Mouse (Mus musculus) gastrocnemius, postnatal 10 days (tissue): ENCODE data around the gene 1700067P10Rik. TPM values are rescaled to one million over a fixed set of nuclear protein-coding genes. Genes with fewer than 3 reads are reported as not detected.
A peak's percentile ranks its signal among the peaks of the same experiment; 100 is the strongest.

Source experiments
- DNase-seq: peaks from one replicate; pipeline ENCODE4 v3.0.0; 2021; ENCODE audit warnings: mixed read lengths
- long read RNA-seq, 2 experiments: library from polyadenylated mRNA; stranded (forward); transcript quantifications; one replicate each; pipeline ENCODE4 v2.0.0; 2021
- total RNA-seq, 2 experiments: library from RNA; stranded (reverse); gene quantifications; 2 replicates each; pipeline ENCODE4 v1.2.3; 2021

The 1700067P10Rik gene
- total RNA-seq: not detected
- long read RNA-seq, experiment 1: 0 reads
- long read RNA-seq, experiment 2: 0 reads

DNA sequence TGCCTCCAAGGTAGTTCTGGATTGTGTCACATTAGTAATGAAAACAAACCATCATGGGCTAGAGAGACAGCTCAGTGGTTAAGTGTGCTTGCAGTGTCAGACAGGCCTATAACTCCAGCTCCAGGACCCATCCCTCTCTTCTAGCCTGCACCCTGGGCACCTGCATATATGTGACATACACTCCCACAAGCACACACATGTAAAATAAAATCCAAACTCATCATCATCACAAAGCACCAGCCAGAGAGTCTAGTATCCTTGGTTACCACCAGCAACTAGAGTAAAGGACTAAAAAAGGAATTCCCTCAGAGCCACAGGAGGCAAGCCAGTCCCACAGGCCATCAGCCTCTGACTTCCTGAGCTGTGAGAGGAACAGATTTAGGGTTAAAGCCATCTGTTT lies at the start of gene 1700067P10Rik:
1700067P10Rik (plus strand) TSS at position 301 of the 400 bp plus-strand sequence.
- no peak for DNase-seq

DNA sequence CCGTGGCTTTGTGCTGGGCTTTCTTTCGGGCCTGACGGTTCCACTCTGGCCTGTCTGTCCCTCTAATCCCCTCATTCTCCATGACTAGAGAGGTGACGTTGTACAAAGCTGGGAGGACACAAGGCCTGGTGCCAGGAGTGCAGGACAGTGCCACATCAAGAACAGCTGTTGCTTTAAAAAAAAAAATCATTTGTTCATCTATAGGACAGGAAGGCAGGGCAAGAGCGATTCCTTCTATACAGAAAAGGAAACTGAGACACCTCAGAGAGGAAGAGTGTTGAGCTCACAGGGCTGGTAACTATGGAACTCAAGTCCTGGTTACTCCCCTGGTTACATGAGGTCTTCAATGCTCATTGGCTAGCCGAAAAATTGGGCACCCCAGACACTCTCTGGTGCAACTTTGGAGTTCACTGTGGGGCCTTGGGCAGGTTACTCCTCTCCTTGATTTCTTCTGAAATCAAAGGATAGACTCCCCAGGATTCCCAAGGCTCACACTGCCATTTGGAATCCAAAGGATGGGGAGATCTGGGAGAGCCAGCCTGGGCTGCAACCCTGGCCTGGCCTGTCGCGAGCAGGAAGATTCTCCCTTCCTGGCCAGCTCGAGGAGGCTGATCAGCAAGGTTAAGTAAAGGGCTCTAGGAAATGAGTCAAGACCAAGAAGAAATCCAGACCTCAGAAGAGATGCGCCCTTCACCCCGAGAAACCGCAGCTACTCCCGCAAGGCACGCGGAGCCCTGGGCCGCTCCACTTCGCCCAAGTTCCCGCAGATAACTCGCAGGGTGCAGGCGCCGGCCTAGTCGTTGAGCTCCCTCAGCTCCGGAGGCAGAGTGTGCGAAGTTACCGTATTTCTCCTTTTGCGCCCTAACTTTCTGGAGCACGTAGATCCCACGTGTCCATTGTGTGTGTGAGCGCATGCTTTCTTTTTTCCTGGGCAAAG lies 47.5 kb upstream of the 1700067P10Rik start:
- DNase-seq: peak; percentile 46

DNA sequence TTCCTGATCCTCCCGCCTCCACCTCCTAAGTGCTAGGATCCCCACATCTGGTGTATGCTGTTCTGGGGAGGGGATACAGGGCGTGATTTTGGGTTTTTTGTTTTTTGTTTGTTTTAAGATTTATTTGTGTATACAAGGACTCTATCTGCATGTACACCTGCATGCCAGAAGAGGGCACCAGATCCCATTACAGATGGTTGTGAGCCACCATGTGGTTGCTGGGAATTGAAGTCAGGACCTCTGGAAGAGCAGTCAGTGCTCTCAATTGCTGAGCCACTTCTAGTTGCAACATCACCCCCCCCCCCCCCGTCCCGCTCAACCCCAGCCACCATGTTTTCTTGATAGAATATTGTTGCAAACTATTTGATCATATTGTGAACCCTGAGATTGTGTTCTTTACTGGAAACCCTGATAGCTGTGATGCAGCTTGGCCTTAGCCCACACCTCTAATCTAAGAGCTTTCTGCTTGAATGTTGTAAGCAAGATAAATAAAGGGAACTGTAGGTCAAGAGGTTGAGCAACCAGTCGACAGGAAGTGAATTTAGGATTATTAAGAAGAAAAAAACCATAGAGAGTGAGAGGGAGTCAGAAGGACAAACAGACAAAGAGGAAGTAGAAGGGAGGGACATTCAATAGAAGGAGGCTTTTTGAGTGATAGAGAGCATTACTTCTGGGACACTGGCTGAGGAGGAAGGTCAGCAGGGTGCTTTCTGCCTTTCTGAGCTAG lies 45.8 kb upstream of the 1700067P10Rik start:
- no peak for DNase-seq

DNA sequence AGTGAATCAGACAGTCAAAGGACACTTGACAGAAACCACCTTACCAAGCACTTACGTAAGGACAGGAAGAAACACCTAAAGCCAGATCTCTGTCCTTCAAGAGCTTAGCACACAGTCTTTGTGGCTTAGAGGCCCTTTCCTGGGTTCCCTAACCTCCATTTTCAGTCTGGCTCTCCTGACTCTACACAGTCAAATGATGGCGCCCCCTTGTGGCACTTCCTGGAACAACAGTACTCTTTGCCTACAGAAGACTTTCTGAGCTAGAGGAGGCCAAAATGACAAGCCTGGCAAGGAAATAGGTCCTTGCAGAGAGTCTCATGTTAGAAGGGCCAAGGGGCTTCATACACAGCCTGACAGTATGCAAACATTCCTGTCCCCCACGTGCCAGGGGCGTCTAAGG lies 43.5 kb upstream of the 1700067P10Rik start:
- DNase-seq: peak; percentile 89

DNA sequence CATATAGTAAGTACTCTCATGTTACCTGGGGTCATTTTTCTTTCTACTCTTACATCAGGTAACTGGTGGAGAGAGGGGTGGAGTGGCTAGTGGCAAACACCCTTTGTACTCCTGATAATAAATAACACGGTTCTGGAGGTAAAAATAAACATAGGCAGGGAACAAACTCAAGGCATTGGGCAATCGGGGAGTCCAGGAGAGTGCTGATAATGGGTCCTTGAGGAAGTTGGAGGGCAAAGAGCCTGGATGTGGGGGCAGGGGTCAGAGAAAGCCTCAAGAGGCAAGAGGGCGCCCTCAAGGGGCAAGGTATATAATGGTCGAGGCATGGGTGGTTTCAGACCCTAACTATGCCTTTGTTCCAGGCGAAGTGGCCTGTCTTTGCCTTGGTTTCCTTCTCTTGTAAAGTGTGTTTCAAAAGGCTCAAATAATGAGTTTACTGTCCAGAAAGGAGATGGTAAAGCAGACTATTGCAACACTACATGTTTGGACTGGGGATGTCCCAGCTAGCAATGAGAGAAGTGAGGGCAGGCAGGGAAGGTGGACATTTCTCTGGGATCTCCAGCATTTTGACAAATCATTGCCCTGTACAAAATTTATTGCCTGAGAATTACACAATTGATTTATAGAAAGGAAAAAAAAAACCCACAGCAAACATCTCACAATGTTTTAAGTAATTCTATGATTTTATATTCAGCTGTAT lies 37.3 kb upstream of the 1700067P10Rik start:
- DNase-seq: no peak

DNA sequence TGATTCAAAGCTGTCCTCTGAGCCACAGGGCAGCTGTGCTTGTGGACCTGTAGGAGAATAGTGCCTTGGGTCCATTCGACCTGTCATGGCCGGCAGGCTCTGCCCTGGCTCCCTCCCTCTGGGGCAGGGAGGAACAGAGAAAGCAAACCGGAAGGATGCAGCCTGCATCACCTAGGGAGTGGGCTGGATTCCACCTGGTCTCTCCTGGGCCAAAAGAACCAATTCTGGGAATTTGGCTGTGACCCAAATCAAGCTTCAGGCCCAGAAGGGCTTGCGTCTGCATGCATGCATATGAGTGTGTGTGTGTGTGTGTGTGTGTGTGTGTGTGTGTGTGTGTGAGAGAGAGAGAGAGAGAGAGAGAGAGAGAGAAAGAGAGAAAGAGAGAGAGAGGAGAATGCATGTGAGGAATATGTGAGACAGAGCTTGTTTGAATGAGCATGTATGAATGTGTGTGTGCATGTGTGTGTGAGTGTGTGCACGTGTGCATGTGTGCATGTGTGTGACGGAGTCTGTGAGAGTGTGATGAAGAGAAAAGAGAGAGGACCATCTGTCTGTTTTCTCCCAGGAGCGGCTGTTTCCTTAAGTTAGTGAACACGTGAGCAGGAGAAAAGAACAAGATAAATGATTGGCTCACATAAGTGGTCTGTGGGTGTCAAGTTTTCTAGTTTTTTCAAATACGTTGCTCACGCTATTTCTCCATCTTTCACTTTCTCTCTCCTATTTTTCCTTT lies 36.6 kb upstream of the 1700067P10Rik start:
- DNase-seq: no peak

DNA sequence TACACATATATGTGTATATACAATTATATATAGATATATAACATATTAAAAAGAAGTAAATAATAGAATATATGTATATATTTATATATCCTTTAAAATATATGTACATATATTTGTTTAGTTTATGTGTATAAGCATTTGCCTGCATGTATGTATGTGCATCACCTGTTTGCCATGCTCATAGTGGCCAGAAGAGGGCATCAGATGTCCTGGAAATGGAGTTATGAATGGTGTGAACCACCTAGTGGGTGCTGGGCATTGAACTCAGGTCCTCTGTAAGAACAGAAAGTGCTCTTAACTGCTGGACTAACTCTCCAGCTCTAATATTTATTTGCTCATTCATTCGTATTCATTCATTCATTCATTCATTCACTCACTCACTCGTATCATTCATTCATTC lies 35.5 kb upstream of the 1700067P10Rik start:
- no peak for DNase-seq

DNA sequence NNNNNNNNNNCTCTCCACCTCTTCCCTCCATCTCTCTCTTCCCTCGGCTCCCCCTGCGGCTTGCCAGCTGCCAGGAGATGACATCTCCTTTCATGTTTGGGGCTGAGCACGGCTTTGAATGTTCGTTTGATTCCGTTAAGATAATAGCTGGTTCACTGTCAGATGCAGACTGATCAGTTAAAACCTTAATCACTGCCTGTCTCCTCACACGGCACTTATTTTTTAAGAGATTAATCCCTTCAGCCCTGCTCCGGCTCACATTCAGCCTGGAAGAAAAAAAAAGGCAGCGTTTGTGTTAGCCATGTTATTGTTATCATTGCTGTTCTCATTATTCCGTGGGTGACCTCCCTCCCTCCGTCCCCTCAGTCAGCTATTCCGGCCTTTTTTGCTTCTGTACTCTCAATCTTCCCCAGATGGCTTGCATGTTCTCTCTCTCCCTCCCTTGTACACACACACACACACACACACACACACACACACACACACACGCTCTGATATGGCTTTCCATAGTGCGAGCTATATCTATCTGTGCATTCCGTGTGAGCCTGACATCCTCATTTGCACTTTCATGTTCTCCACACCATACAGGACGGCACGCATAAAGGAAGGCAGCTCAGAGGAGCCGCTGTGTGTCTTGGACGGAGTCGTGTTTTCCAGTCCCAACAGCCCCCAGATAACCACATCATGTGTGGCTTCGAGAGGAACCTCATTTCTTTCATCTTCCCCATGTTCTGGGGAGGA lies 33.9 kb upstream of the 1700067P10Rik start:
- DNase-seq: no peak

DNA sequence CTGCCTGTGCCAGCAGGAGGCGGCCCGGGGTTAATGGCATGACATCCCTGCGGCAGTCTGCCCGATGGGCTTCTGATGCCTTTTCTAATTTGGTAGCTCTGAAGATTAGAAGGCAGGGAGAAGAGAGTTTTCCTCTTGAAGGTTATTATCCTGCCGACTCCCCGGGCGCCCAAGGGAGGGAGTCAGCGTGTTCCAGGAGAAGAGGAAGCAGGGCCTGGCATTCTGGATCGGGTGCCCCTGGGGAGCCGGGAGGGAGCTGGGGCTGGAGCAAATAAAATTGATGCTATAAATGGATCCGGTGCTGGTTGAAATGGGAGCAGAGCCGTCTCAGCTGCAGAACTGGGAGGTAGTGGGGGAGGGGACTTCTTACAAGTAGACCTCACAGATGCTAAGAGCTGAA lies 31.7 kb upstream of the 1700067P10Rik start:
- DNase-seq: peak; percentile 30

DNA sequence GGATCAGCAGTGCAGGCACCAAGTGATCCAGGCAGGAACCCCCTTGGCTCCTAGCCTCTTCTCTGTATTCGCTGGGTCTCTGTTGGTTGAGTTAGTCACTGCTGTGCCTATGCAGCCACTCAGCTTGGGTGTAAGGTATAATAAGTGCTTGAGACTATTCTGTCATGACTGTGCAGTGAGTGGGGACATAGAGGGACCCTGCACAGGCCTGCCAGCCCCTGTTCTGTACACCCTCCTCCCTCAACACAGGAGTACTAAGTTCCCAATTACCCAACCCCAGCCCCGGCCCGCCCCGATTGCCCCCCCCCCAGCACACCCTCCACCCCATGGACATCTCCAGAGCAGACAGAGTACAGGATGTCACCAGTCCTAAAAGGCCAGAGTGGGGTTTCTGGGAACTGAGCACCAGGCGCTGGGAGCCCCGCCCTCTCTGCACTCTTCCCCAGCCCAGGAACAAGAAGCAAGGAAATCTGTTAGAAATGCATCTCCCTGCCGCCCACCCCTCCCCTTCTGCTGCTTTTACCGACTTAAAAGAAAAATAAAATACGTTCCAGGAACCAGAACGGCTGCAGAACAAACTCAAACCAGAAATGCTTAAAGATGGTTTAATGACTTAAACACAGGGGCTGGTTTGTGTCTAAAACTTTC lies 24.8 kb upstream of the 1700067P10Rik start:
- no peak for DNase-seq

DNA sequence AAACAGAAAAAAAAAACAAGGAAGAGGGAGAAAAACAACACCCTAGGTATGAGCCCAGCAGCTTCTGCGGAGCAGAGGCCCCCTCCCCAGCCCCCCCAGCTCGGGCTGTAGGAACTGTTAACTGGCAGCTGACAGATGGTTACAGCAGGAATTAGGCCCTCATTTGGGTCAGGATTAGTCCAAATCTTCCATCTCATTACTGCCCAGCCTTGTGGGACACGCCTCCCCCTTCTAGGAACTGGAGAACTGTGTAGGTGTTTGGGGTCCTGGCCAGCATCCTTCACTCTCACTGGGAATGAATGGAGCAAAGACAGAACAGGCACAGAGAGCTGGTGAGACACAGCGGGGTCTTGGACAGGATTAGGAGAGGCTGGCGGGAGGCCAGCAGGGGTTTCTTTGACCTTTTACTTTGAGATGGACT lies 24.0 kb upstream of the 1700067P10Rik start:
- no peak for DNase-seq

DNA sequence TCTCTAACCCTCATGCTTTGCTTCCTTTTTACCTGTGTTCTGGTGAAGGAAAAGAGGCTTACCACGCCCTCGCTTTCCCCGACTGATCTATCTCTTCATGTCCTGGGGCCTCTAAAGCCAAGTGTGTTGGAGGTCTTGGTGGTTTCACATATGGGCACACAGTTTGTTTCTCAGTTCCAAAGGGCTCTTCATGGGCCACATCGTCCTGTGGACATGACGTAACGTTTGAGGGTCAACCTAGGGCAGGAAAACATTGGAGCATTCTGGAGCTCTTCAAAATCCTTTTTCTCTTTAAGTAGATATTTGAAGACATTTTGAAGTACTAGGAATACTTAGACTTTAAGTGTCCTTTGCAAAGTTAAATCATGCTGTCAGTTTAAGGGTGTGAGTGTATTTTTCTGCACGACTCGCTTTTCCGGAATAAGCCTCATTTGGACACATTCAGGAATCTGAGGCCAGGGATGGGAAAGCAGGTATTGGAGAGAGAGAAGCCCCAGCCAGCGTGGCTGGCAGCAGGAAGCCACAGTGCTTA lies 22.0 kb upstream of the 1700067P10Rik start:
- no peak for DNase-seq

DNA sequence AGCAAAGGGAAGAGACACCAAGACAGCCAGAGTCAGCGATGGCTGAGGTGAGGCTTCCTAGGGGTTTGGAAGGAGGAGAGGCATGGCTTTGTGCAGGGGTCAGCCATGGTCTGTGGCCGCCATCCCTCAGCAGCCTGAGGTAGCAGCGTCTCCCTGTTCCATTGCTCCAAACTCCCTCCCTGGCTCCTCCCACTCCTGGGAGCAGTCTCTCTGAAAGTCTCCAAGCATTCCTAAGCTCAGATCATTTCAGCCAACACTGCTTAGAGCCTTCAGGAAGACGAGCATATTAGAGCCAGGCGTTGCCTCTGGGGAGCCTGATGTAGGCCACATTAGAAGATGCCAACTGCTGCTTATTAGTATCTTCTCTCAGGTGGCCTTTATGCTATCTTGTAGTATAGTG lies 21.4 kb upstream of the 1700067P10Rik start:
- DNase-seq: no peak

DNA sequence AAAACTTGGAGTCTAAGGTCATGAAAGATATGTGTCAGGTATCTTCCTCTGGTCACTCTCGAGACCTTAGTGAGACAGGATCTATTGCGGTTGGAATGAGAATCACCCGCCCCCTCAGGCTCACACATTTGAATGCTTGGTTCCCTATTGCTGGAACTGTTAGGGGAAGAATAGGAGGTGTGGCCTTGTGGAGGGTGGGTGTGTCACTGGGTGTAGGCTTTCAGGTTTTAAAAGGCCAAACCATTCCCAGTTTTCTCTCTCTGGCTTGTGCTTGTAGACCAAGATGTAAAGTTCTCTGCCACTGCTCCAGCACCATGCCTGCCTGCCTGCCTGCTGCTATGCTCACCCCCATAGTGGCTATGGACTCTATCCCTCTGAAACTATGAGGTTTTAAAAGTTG lies 8.5 kb upstream of the 1700067P10Rik start:
- DNase-seq: no peak

DNA sequence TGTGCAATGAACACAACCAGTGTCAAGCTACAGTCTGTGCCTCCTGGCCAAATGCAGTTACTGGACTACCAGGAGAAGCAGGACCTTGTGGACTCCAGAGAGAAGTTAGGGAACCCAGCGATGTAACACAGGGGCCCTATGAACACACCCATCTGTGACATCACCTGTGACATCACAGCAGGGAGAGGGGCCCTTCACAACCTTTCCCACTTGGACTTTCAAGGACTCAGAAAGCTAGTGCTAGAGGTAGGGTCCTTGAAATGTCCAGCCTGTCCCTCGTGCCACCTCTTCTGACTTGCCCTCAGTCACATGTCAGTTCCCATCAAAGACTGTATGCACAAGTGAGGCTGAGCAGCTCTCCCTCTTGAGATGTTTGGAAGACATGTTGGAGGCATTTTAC lies 327 bp downstream of the 1700067P10Rik start:
- no peak for DNase-seq

DNA sequence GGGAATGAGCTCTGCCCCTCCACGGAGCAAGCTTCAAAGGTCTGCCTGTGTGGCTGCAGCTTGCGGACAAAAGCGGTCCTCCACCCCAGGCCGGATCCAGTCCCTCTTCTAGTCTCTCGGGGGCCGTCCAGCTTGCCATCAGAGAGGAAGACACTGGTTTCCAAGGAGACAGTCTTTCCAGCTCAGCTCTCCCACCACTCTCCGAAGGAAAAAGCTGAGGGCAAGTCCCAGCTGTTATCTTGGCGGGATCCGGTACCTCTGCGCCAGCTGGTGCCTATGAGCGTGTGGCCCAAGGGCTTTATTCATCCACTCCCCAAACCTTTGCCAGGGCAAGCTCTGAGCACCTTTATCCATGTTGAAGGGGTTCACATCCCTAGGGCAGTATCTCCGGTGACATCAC lies 1.2 kb downstream of the 1700067P10Rik start:
- no peak for DNase-seq

DNA sequence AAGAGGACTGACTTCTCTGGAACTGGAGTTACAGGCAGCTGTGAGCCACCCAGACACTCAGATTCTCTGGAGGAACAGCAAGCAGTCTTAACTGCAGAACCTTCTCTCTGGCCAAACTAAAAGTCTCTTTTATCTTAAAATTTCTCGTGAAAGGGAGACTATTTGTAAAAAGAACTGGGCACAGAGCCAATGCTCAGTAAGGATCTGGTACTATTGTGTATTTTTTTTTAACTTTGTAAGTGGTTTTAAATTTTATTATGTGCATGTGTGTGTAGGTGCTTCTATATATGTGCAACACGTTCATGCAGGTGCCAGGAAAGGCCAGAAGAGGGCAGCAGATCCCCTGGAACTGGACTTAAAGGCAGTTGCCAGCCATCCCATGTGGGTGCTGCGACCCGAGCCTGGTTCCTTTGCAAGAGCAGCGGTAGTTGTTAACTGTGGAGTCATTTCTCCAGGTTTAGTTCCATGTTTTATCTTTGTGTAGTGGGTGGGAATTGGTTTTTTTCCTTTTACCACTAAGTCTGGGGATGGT lies 4.2 kb downstream of the 1700067P10Rik start:
- no peak for DNase-seq

DNA sequence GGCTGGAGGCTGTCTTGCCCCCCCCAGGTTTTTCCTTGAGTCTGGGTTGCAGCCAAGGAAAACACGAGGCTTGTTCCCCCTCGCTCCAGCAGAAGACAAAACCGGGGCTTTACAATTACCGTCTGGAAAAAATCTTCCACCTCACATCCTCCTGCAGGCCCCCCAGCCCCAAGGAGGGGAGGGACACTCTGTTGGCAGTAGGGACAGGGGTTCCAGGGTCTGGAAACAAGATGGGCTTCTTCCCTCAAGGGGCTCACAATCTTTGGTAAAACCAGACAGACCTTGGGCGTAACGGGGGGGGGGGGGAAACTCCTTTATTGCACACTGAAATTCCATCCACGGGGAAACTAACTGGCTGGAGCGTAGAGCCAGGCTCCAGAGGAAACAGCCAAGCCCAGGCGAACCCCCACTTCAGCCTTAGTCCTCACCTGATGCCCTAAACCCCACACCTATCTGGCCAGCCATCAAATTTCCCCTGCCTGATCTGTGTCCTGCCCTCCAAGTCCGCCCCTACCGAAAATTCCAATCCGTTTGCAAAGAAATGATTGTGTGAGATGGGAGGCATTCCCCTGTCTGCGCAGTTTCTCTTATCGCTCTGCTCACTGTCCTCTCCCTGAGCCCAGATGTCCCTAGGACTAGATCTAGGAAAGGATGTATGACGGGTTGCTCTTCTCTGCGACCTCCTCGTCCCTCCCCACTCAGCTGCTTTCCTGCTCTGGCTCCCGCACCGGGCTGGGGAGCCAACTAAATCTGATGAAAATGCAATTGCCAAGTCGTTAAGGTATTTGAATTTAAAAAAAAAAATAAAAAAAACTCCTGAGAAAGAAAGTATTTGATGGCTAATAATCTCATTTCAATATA lies 5.9 kb downstream of the 1700067P10Rik start:
- no peak for DNase-seq

DNA sequence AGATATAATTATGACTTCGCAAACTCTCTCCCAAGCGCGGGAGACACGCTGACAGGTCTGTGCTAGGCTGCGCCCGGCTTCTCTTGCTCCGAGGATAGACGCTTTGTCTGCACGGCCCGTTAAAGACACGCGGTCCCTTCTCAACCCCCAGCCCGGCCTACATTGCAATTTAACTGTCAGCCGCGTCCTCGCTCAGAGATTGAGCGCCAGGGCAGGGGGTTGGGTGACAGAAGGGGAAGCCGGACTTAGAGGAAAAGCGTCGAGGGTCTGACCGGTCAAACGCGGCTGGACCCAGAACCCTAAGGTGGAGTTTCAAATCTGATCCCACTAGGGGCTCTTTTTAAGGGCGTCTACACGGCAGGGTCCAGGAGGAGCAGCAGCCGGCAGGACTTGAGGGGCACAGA lies 6.6 kb downstream of the 1700067P10Rik start:
- no peak for DNase-seq
